Mouse (Mus musculus): ENCODE data around the gene Vps54.

The Vps54 gene

GRCm38 (mm10) chr11:21332639-21333295 is 93.7 kb downstream of the Vps54 start:
- no peak for DNase-seq (ENCODE audit: low read depth, low spot score)

GRCm38 (mm10) chr11:21337855-21338254 is 98.8 kb downstream of the Vps54 start:
- DNase-seq (ENCODE audit: low read depth, low spot score): no peak

- DNase-seq (ENCODE audit: low read depth, low spot score): no peak
Measured at GRCm38 (mm10) chr11:21339088-21339487, 100.0 kb downstream of the Vps54 start.

- no peak for DNase-seq (ENCODE audit: low read depth, low spot score)
Measured at GRCm38 (mm10) chr11:21343490-21343889, 104.4 kb downstream of the Vps54 start.

- no peak for DNase-seq (ENCODE audit: low read depth, low spot score)
Measured at GRCm38 (mm10) chr11:21346020-21346419, 106.9 kb downstream of the Vps54 start.

- no peak for DNase-seq (ENCODE audit: low read depth, low spot score)
Measured at GRCm38 (mm10) chr11:21348890-21349289, 109.8 kb downstream of the Vps54 start.

GRCm38 (mm10) chr11:21351296-21351695 is 112.2 kb downstream of the Vps54 start:
- no peak for DNase-seq (ENCODE audit: low read depth, low spot score)

GRCm38 (mm10) chr11:21363144-21363940 is 124.3 kb downstream of the Vps54 start:
- no peak for DNase-seq (ENCODE audit: low read depth, low spot score)

- DNase-seq (ENCODE audit: low read depth, low spot score): no peak
Measured at GRCm38 (mm10) chr11:21368466-21368865, 129.4 kb downstream of the Vps54 start.

GRCm38 (mm10) chr11:21369248-21370016 is 130.4 kb downstream of the Vps54 start:
- no peak for DNase-seq (ENCODE audit: low read depth, low spot score)

GRCm38 (mm10) chr11:21370399-21371121 is 131.5 kb downstream of the Vps54 start:
- peak; percentile 90 for DNase-seq (ENCODE audit: low read depth, low spot score)

All from A20 (cell line).